Mouse (Mus musculus): ENCODE data around the gene Adamts14.

Adamts14 gene

GRCm38 (mm10) chr10:61179927-61180326, 93.3 kb downstream of the Adamts14 start:
- DNase-seq (ENCODE audit: low read depth, low spot score): no peak

GRCm38 (mm10) chr10:61178687-61179086, 94.6 kb downstream of the Adamts14 start:
- no peak for DNase-seq (ENCODE audit: low read depth, low spot score)

- DNase-seq (ENCODE audit: low read depth, low spot score): peak; percentile 62
These were observed 95.5 kb downstream of the Adamts14 start for GRCm38 (mm10) chr10:61177751-61178150.

- peak; percentile 16 for DNase-seq (ENCODE audit: low read depth, low spot score)
These were observed 96.9 kb downstream of the Adamts14 start for GRCm38 (mm10) chr10:61176221-61176790.

- DNase-seq (ENCODE audit: low read depth, low spot score): peak; percentile 96
These were observed 97.6 kb downstream of the Adamts14 start for GRCm38 (mm10) chr10:61175442-61176204.

GRCm38 (mm10) chr10:61174711-61175441, 98.4 kb downstream of the Adamts14 start:
- no peak for DNase-seq (ENCODE audit: low read depth, low spot score)

GRCm38 (mm10) chr10:61172496-61172895, 100.7 kb downstream of the Adamts14 start:
- peak; percentile 26 for DNase-seq (ENCODE audit: low read depth, low spot score)

- no peak for DNase-seq (ENCODE audit: low read depth, low spot score)
These were observed 101.6 kb downstream of the Adamts14 start, which contains the start of gene Tbata for GRCm38 (mm10) chr10:61171654-61172053. Tbata (plus strand) TSS chr10:61171954.

GRCm38 (mm10) chr10:61168393-61168792, 104.8 kb downstream of the Adamts14 start:
- no peak for DNase-seq (ENCODE audit: low read depth, low spot score)

- DNase-seq (ENCODE audit: low read depth, low spot score): peak; percentile 13
These were observed 105.7 kb downstream of the Adamts14 start for GRCm38 (mm10) chr10:61167333-61168096.

- no peak for DNase-seq (ENCODE audit: low read depth, low spot score)
These were observed 110.9 kb downstream of the Adamts14 start for GRCm38 (mm10) chr10:61162366-61162765.

- peak; percentile 45 for DNase-seq (ENCODE audit: low read depth, low spot score)
These were observed 112.6 kb downstream of the Adamts14 start for GRCm38 (mm10) chr10:61160671-61161070.

- no peak for DNase-seq (ENCODE audit: low read depth, low spot score)
These were observed 113.1 kb downstream of the Adamts14 start for GRCm38 (mm10) chr10:61160089-61160488.

GRCm38 (mm10) chr10:61158594-61158993, 114.6 kb downstream of the Adamts14 start:
- DNase-seq (ENCODE audit: low read depth, low spot score): no peak

GRCm38 (mm10) chr10:61156453-61156852, 116.8 kb downstream of the Adamts14 start:
- DNase-seq (ENCODE audit: low read depth, low spot score): no peak

GRCm38 (mm10) chr10:61155611-61156010, 117.6 kb downstream of the Adamts14 start:
- DNase-seq (ENCODE audit: low read depth, low spot score): no peak

- no peak for DNase-seq (ENCODE audit: low read depth, low spot score)
These were observed 121.1 kb downstream of the Adamts14 start for GRCm38 (mm10) chr10:61152131-61152530.

GRCm38 (mm10) chr10:61150616-61151015, 122.6 kb downstream of the Adamts14 start:
- DNase-seq (ENCODE audit: low read depth, low spot score): no peak

- DNase-seq (ENCODE audit: low read depth, low spot score): no peak
These were observed 123.8 kb downstream of the Adamts14 start for GRCm38 (mm10) chr10:61149476-61149875.

GRCm38 (mm10) chr10:61147157-61148040, 125.8 kb downstream of the Adamts14 start, which contains the start of gene Sgpl1:
Sgpl1 (minus strand) TSS chr10:61147703.
- DNase-seq (ENCODE audit: low read depth, low spot score): peak; percentile 95

Data from brain, adult 2 months (tissue).